In genomic region chr16:20488751-20489150, GRCm38 (mm10) we compare ENCODE assay signal across 4 mouse cellular contexts.
DNase-seq lines count a peak whose midpoint lies in the region.

No protein-coding gene starts in this region.

- DNase-seq in 3T3-L1 (ENCODE audit: low read depth, low spot score) (peak; percentile 35), ES-CJ7 (ENCODE audit: low read depth, low spot score) (peak; percentile 56), ZHBTc4 (ENCODE audit: low read depth, low spot score) (peak; percentile 48)
- DNase-seq in heart, adult 11 months = peak; percentile 80

Comparison
In these comparisons a context has a peak if more than half of its experiments do, and no peak if none do; other contexts are left out.
1. Peak in every context shown above with its lines: DNase-seq.